Mouse (Mus musculus) hindbrain, embryonic 11.5 days (tissue): ENCODE data around the gene Arhgef16. TPM values are rescaled to one million over a fixed set of nuclear protein-coding genes. Genes with fewer than 3 reads are reported as not detected.

Experiments used
- ATAC-seq: fragments of 200-750 bp; cut with Nextera tagmentation; 2 replicates; pipeline ENCODE4 v1.8.0; 2017; ENCODE audit warnings: mild to moderate bottlenecking, moderate TSS enrichment, moderate library complexity; ENCODE audit not compliant: low FRiP score
- DNase-seq: peaks from one replicate; pipeline ENCODE4 v3.0.0-alpha.2; 2015; ENCODE audit warnings: low spot score
- H3K27ac ChIP-seq: fragments of 300-500 bp; sonication (generic); 2 replicates; pipeline ENCODE4 v1.5.1; 2014; ENCODE audit warnings: mild to moderate bottlenecking, low read depth, low read length
- H3K27me3 ChIP-seq: fragments of 300-500 bp; sonication (generic); 2 replicates; pipeline ENCODE4 v1.6.1; 2014; ENCODE audit warnings: mild to moderate bottlenecking, low read length, moderate library complexity, mixed read lengths; ENCODE audit not compliant: control insufficient read depth, insufficient read depth
- H3K36me3 ChIP-seq: fragments of 300-500 bp; sonication (generic); 2 replicates; pipeline ENCODE4 v1.6.1; 2014; ENCODE audit warnings: mild to moderate bottlenecking, low read length, moderate library complexity, mixed read lengths; ENCODE audit not compliant: control insufficient read depth, insufficient read depth
- H3K4me1 ChIP-seq: fragments of 300-500 bp; sonication (generic); replicated peaks from 2 replicates; pipeline ENCODE4 v1.6.1; 2014; ENCODE audit warnings: low read length, mixed read lengths; ENCODE audit not compliant: control insufficient read depth, insufficient read depth
- H3K4me2 ChIP-seq: fragments of 300-500 bp; sonication (generic); replicated peaks from 2 replicates; pipeline ENCODE4 v1.6.1; 2014; ENCODE audit warnings: mild to moderate bottlenecking, low read depth, low read length
- H3K4me3 ChIP-seq: fragments of 300-500 bp; sonication (generic); 2 replicates; pipeline ENCODE4 v1.5.1; 2014; ENCODE audit warnings: low read depth, low read length
- H3K9ac ChIP-seq: fragments of 300-500 bp; sonication (generic); 2 replicates; pipeline ENCODE4 v1.6.1; 2014; ENCODE audit warnings: low read depth, low read length
- H3K9me3 ChIP-seq: fragments of 300-500 bp; sonication (generic); 2 replicates; pipeline ENCODE4 v1.6.1; 2016; ENCODE audit warnings: low read length; ENCODE audit not compliant: control insufficient read depth
- WGBS: fragments of 180-500 bp; shearing (Covaris S2); extraction: QIAGEN DNeasy Blood & Tissue Kit; methylation state at CpG from one replicate; pipeline ENCODE4 v1.1.7; 2014; 5-methylcytosine and 5-hydroxymethylcytosine counted together
- polyA plus RNA-seq: library from polyadenylated mRNA; unstranded; fragments of >200 nt; fragmentation: Nextera tagmentation; extraction: Ambion mirVana; gene quantifications from 2 replicates; pipeline ENCODE4 v1.2.1, GENCODE M21; 2014

Gene Arhgef16
- polyA plus RNA-seq, 1 experiment from 2014 or later = 2.5 TPM

- ATAC-seq = no peak
- Histone ChIP-seq H3K27me3 (no peaks in the 10 kb centered on the region), H3K4me1 (peaks cover 5% of the 10 kb centered on the region; the same call in 1 of the 2 replicates), H3K4me3 (no peak overlapping the region), H3K4me2 (no peak overlapping the region), H3K9ac (no peak overlapping the region), H3K27ac (no peak overlapping the region), H3K9me3 (no peaks in the 10 kb centered on the region), H3K36me3 (no peaks in the 10 kb centered on the region)
- 83% methylated on average over 7 of the region's 7 CpGs for WGBS
- DNase-seq = no peak
Observed at GRCm38 (mm10) chr4:154245342-154245741, 56.1 kb downstream of the Arhgef16 start.

GRCm38 (mm10) chr4:154240608-154241007, 60.9 kb downstream of the Arhgef16 start:
- 72% methylated on average over 11 of the region's 11 CpGs for WGBS
- DNase-seq = no peak
- no peak overlapping the region for H3K9ac ChIP-seq
- H3K9me3 ChIP-seq = no peaks in the 10 kb centered on the region
- ATAC-seq = no peak
- H3K4me1 ChIP-seq = 0 out of 2 replicates have a peak, but pooled peaks cover 3% of the 10 kb centered on the region
- no peaks in the 10 kb centered on the region for H3K27me3 ChIP-seq
- no peak overlapping the region for H3K4me3 ChIP-seq
- H3K4me2 ChIP-seq = no peak overlapping the region
- H3K36me3 ChIP-seq = no peaks in the 10 kb centered on the region
- no peak overlapping the region for H3K27ac ChIP-seq

GRCm38 (mm10) chr4:154239199-154239598, 62.3 kb downstream of the Arhgef16 start:
- no peak overlapping the region for H3K27ac ChIP-seq
- 91% methylated on average over 8 of the region's 8 CpGs for WGBS
- H3K27me3 ChIP-seq = no peaks in the 10 kb centered on the region
- H3K36me3 ChIP-seq = no peaks in the 10 kb centered on the region
- H3K9ac ChIP-seq = no peak overlapping the region
- no peak for DNase-seq
- ATAC-seq = no peak
- H3K4me2 ChIP-seq = no peak overlapping the region
- H3K4me1 ChIP-seq = 0 out of 2 replicates have a peak, but pooled peaks cover 3% of the 10 kb centered on the region
- H3K9me3 ChIP-seq = no peaks in the 10 kb centered on the region
- H3K4me3 ChIP-seq = no peak overlapping the region

DNA sequence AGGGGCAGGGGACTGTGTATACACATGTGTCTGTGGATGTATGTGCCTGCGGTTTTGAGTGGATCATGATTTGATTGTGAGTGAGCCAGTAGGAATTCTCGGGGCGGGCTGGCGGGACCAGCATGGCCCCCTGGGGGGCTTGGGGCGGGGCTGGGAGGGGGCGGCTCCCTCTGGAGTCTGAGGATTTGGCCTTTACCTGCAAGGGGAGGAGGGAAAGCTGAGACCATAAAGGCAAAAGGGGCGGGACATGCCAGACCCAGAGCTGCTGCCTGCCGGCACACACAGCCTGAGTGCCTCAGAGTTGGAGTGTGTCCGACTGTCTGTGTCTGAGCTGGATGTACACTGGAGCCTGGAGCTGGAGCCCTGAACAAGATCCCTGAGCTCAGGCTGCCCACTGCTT, 64.2 kb downstream of the Arhgef16 start:
- Histone ChIP-seq H3K36me3 (no peaks in the 10 kb centered on the region), H3K9ac (peak overlapping the region; percentile 31; the same call in 1 of the 2 replicates), H3K4me1 (0 out of 2 replicates have a peak, but pooled peaks cover 3% of the 10 kb centered on the region), H3K27ac (no peak overlapping the region), H3K4me3 (no peak overlapping the region), H3K4me2 (no peak overlapping the region; the same call in 1 of the 2 replicates), H3K27me3 (no peaks in the 10 kb centered on the region), H3K9me3 (no peaks in the 10 kb centered on the region)
- DNase-seq (peak; percentile 27), ATAC-seq (no peak)
- WGBS = 2% methylated on average over 9 of the region's 9 CpGs

DNA sequence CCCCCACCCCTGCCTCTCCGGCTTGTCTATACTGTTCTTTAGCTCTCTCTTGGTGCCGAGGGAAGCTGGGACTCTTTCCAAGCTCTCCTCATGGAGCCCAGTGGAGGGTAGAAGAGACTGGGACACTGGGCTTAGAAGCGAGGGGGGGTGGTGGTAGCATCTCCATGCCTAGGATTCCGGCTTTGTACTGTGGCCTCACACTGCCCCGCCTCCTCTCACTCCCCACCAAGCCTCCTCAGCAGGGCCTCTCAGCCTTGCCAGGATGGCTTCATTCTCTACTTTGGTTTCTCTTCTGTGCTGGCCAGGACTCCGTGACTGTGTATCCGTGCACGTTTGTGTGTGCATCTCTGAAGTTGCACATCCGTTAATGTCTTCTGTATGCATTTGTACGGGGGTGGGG, 64.6 kb downstream of the Arhgef16 start:
- no peak overlapping the region for H3K9ac ChIP-seq
- no peaks in the 10 kb centered on the region for H3K27me3 ChIP-seq
- no peak overlapping the region; the same call in 1 of the 2 replicates for H3K4me2 ChIP-seq
- WGBS = 7% methylated on average over 10 of the region's 10 CpGs
- no peak overlapping the region for H3K27ac ChIP-seq
- 0 out of 2 replicates have a peak, but pooled peaks cover 3% of the 10 kb centered on the region for H3K4me1 ChIP-seq
- peak; percentile 35; the same call in 1 of the 2 replicates for ATAC-seq
- no peak overlapping the region for H3K4me3 ChIP-seq
- H3K36me3 ChIP-seq = no peaks in the 10 kb centered on the region
- DNase-seq = peak; percentile 25
- H3K9me3 ChIP-seq = no peaks in the 10 kb centered on the region

DNA sequence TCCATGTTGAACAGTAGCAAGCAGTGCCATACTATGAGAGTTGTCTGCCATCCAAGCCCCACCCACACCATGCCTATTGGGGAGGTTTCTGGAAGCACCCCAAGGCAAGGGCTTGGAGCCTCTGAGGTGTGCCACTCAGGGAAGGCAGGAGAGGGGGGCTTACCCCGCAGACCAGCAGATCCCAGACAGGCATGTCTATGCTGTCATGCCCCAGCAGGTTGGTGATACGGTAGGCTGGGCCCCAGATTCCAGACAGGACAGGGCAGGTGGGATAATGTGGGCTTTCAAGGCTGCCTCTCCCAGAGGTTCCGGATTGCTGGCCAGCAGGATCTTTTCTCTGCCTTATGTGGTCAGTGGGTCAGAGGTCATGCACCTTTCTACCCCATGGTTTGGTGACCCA, 65.5 kb downstream of the Arhgef16 start:
- no peak overlapping the region for H3K9ac ChIP-seq
- H3K4me2 ChIP-seq = no peak overlapping the region
- WGBS = 67% methylated on average over 3 of the region's 3 CpGs
- H3K27me3 ChIP-seq = no peaks in the 10 kb centered on the region
- no peak for ATAC-seq
- no peak overlapping the region for H3K27ac ChIP-seq
- no peaks in the 10 kb centered on the region for H3K9me3 ChIP-seq
- H3K36me3 ChIP-seq = no peaks in the 10 kb centered on the region
- H3K4me1 ChIP-seq = 0 out of 2 replicates have a peak, but pooled peaks cover 3% of the 10 kb centered on the region
- H3K4me3 ChIP-seq = no peak overlapping the region
- no peak for DNase-seq

DNA sequence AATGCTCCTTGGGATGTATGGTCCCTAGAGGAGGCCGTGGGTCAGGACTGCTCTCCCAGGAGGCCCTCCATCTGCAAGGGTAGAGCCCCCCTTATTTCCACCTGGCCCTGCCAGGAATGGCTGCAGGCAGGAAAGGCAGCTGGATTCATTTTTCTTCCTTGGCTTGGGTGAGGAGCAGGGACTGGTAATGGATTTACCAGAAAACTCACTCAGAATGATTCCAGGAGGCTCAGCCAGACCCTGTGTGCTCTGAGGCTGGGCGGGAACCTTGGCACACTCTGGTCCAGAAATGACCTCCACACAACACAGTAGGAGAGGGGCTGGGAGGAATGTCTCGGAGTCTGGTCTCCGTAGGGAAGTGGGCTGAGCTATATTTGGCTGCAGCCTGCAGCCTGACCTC, 69.2 kb downstream of the Arhgef16 start:
- no peak overlapping the region for H3K9ac ChIP-seq
- DNase-seq = no peak
- H3K4me1 ChIP-seq = 0 out of 2 replicates have a peak, but pooled peaks cover under 1% of the 10 kb centered on the region
- no peak overlapping the region for H3K4me2 ChIP-seq
- H3K9me3 ChIP-seq = no peaks in the 10 kb centered on the region
- WGBS = 60% methylated on average over 4 of the region's 4 CpGs
- H3K27ac ChIP-seq = no peak overlapping the region
- no peaks in the 10 kb centered on the region for H3K36me3 ChIP-seq
- ATAC-seq = no peak
- no peak overlapping the region for H3K4me3 ChIP-seq
- no peaks in the 10 kb centered on the region for H3K27me3 ChIP-seq

GRCm38 (mm10) chr4:154231380-154231779, 70.1 kb downstream of the Arhgef16 start:
- ATAC-seq = no peak

DNA sequence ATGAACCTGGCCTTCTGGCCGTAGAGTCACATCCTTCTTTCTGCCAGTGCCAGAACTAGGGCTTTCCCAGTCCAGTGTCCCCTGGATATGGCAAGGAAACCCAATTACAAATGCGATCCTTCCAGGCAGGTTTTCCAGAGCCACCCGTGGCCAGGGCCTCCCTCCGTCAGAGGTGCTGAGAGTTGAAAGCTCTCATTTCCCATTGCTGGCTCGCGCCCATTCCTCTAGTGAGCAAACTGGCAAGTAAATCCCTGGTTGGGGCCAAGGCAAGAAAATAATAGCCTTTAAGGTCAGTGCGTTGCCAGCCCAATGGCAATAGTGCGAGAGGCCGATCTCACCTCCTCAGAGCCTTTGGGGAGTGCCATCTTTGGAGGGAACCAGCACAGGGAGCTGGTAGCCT, 71.9 kb downstream of the Arhgef16 start:
- Histone ChIP-seq H3K4me3 (no peak overlapping the region), H3K36me3 (no peaks in the 10 kb centered on the region), H3K9ac (no peak overlapping the region), H3K27me3 (no peaks in the 10 kb centered on the region), H3K9me3 (no peaks in the 10 kb centered on the region), H3K27ac (no peak overlapping the region), H3K4me1 (no peaks in the 10 kb centered on the region), H3K4me2 (no peak overlapping the region)
- WGBS = 93% methylated on average over 9 of the region's 9 CpGs
- DNase-seq (no peak), ATAC-seq (no peak)

More at GRCm38 (mm10) chr4:154231380-154231779, 70.1 kb downstream of the Arhgef16 start:
- 84% methylated on average over 7 of the region's 7 CpGs for WGBS
- Histone ChIP-seq H3K27ac (no peak overlapping the region), H3K4me1 (no peaks in the 10 kb centered on the region), H3K27me3 (no peaks in the 10 kb centered on the region), H3K36me3 (no peaks in the 10 kb centered on the region), H3K9me3 (no peaks in the 10 kb centered on the region), H3K9ac (no peak overlapping the region), H3K4me2 (no peak overlapping the region), H3K4me3 (no peak overlapping the region)
- DNase-seq = no peak
